Mouse (Mus musculus): ENCODE results near the gene Olfr1242. TPM values are rescaled to one million over a fixed set of nuclear protein-coding genes. Genes with fewer than 3 reads are reported as not detected.

Olfr1242 gene
- not detected in 2 replicates for total RNA-seq (2015)
- not detected in 2 replicates for total RNA-seq (2017)

- no peak for ATAC-seq (ENCODE audit: poor library complexity, severe bottlenecking)
Measured at GRCm38 (mm10) chr2:89498235-89498634, at the start of gene Olfr1242. Gene Olfr1242, minus strand, starts transcription at chr2:89498335.

DNA sequence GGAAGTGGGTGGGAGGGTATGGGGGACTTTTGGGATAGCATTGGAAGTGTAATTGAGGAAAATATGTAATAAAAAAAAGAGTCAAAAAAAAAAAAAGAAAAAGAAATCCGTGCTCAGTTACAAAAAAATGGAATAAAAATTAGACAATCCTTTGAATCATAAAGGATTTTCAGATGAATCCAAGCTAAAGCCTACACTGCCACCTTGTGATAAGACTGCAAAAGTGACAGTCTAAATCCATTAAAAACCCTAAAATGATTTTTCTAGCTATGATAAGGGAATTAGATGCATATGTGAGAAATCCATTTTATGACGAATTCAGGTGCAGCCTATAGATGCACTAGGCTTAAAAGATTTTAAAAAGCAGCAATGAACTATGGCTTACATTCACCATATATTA, 46.4 kb upstream of the Olfr1242 start:
- ATAC-seq (ENCODE audit: poor library complexity, severe bottlenecking), result no peak

DNA sequence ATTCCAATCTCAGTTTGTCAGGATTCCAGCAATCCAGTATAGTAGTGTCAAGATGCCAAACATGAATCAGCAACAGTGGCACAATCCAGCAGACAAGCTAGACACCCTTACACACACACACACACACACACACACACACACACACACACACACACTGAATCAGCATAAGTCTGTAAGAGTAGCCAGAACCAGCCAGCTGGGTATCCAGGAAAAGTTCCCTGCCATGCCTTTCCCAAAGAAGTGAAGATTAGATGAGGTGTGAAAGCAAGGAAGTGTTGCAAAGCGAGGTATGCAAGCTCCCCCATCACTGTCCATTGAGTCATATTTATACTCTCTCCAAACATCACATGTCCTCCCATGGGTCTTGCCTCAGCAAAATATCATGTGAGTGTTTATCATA, 41.8 kb upstream of the Olfr1242 start:
- ATAC-seq (ENCODE audit: poor library complexity, severe bottlenecking), result no peak

- ATAC-seq (ENCODE audit: poor library complexity, severe bottlenecking), result no peak
Measured at GRCm38 (mm10) chr2:89531387-89531786, 33.3 kb upstream of the Olfr1242 start, which contains the start of gene Olfr1243. Gene Olfr1243, minus strand, starts transcription at chr2:89531487.

DNA sequence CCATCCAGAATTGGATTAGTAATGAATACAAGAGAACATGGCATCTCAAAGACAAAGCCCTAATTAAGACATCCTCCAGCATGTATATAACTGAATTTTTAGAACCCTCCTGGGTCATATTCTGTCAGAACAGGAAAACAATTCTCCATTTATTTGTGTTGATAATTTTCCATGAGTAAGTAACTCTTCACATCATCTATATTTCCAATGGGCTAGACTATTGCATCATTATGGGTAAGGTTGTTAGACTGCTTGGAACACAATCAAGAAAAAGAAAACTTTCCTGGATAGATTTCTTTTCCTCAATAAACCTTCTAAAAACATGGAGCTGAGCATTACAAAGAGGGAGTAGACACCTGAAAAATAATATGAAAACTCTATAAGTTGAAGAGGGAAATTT, 11.1 kb downstream of the Olfr1242 start, which contains the start of gene Olfr1241:
Gene Olfr1241, minus strand, starts transcription at position 101 of the 400 bp plus-strand sequence.
- no peak for ATAC-seq (ENCODE audit: poor library complexity, severe bottlenecking)

GRCm38 (mm10) chr2:89442900-89443299, 55.2 kb downstream of the Olfr1242 start, which contains the start of gene Olfr1240:
Gene Olfr1240, minus strand, starts transcription at chr2:89443000.
- no peak for ATAC-seq (ENCODE audit: poor library complexity, severe bottlenecking)

Other genes starting within 250 kb of the Olfr1242 start
- gene Olfr1228, start 244.3 kb downstream of the Olfr1242 start, total RNA-seq (2015), result not detected in 2 replicates
- not detected in 2 replicates for gene Olfr1228, start 244.3 kb downstream of the Olfr1242 start, total RNA-seq (2017)
- gene Olfr1229, start 210.3 kb downstream of the Olfr1242 start, total RNA-seq (2015), result not detected in 2 replicates
- gene Olfr1229, start 210.3 kb downstream of the Olfr1242 start, total RNA-seq (2017), result not detected in 2 replicates
- not detected in 2 replicates for gene Olfr1230, start 201.1 kb downstream of the Olfr1242 start, total RNA-seq (2015)
- gene Olfr1230, start 201.1 kb downstream of the Olfr1242 start, total RNA-seq (2017), result not detected in 2 replicates
- not detected in 2 replicates for gene Olfr1231, start 191.3 kb downstream of the Olfr1242 start, total RNA-seq (2015)
- gene Olfr1231, start 191.3 kb downstream of the Olfr1242 start, total RNA-seq (2017), result not detected in 2 replicates
- gene Olfr1232, start 168.7 kb downstream of the Olfr1242 start, total RNA-seq (2015), result not detected in 2 replicates
- not detected in 2 replicates for gene Olfr1232, start 168.7 kb downstream of the Olfr1242 start, total RNA-seq (2017)
- gene Olfr1233, start 155.9 kb downstream of the Olfr1242 start, total RNA-seq (2015), result not detected in 2 replicates
- gene Olfr1233, start 155.9 kb downstream of the Olfr1242 start, total RNA-seq (2017), result not detected in 2 replicates
- gene Olfr1234, start 133.5 kb downstream of the Olfr1242 start, total RNA-seq (2015), result not detected in 2 replicates
- gene Olfr1234, start 133.5 kb downstream of the Olfr1242 start, total RNA-seq (2017), result not detected in 2 replicates
- gene Olfr1238, start 88.7 kb downstream of the Olfr1242 start, total RNA-seq (2015), result not detected in 2 replicates
- 0.04 TPM in 1 of 2 replicates, not detected in the other for gene Olfr1238, start 88.7 kb downstream of the Olfr1242 start, total RNA-seq (2017)
- gene Olfr1239, start 77.9 kb downstream of the Olfr1242 start, total RNA-seq (2015), result not detected in 2 replicates
- not detected in 2 replicates for gene Olfr1239, start 77.9 kb downstream of the Olfr1242 start, total RNA-seq (2017)
- gene Olfr1240, start 55.3 kb downstream of the Olfr1242 start, total RNA-seq (2015), result not detected in 2 replicates
- not detected in 2 replicates for gene Olfr1240, start 55.3 kb downstream of the Olfr1242 start, total RNA-seq (2017)
- gene Olfr1241, start 11.2 kb downstream of the Olfr1242 start, total RNA-seq (2015), result not detected in 2 replicates
- gene Olfr1241, start 11.2 kb downstream of the Olfr1242 start, total RNA-seq (2017), result not detected in 2 replicates
- gene Olfr1243, start 33.2 kb upstream of the Olfr1242 start, total RNA-seq (2015), result not detected in 2 replicates
- not detected in 2 replicates for gene Olfr1243, start 33.2 kb upstream of the Olfr1242 start, total RNA-seq (2017)
- not detected in 2 replicates for gene Olfr1245, start 80.1 kb upstream of the Olfr1242 start, total RNA-seq (2015)
- gene Olfr1245, start 80.1 kb upstream of the Olfr1242 start, total RNA-seq (2017), result not detected in 2 replicates
- not detected in 2 replicates for gene Olfr1246, start 94.8 kb upstream of the Olfr1242 start, total RNA-seq (2015)
- gene Olfr1246, start 94.8 kb upstream of the Olfr1242 start, total RNA-seq (2017), result not detected in 2 replicates
- not detected in 2 replicates for gene Olfr1247, start 115.8 kb upstream of the Olfr1242 start, total RNA-seq (2015)
- not detected in 2 replicates for gene Olfr1247, start 115.8 kb upstream of the Olfr1242 start, total RNA-seq (2017)
- not detected in 2 replicates for gene Olfr1248, start 119.9 kb upstream of the Olfr1242 start, total RNA-seq (2015)
- gene Olfr1248, start 119.9 kb upstream of the Olfr1242 start, total RNA-seq (2017), result not detected in 2 replicates
- not detected in 2 replicates for gene Olfr1249, start 136.6 kb upstream of the Olfr1242 start, total RNA-seq (2015)
- gene Olfr1249, start 136.6 kb upstream of the Olfr1242 start, total RNA-seq (2017), result not detected in 2 replicates
- gene Olfr1250, start 163.1 kb upstream of the Olfr1242 start, total RNA-seq (2015), result not detected in 2 replicates
- not detected in 2 replicates for gene Olfr1250, start 163.1 kb upstream of the Olfr1242 start, total RNA-seq (2017)
- gene Olfr1251, start 173.6 kb upstream of the Olfr1242 start, total RNA-seq (2015), result not detected in 2 replicates
- not detected in 2 replicates for gene Olfr1251, start 173.6 kb upstream of the Olfr1242 start, total RNA-seq (2017)
- gene Olfr1252, start 226.7 kb upstream of the Olfr1242 start, total RNA-seq (2015), result not detected in 2 replicates
- not detected in 2 replicates for gene Olfr1252, start 226.7 kb upstream of the Olfr1242 start, total RNA-seq (2017)